Mouse (Mus musculus): ENCODE measurements around the gene Hist1h1d. TPM values are rescaled to one million over a fixed set of nuclear protein-coding genes. Genes with fewer than 3 reads are reported as not detected.

The Hist1h1d gene
- 1 to 10 TPM; 3.5 TPM for total RNA-seq (2021)
- long read RNA-seq, experiment 1 = 0 reads
- long read RNA-seq, experiment 2 = 0 reads

DNA sequence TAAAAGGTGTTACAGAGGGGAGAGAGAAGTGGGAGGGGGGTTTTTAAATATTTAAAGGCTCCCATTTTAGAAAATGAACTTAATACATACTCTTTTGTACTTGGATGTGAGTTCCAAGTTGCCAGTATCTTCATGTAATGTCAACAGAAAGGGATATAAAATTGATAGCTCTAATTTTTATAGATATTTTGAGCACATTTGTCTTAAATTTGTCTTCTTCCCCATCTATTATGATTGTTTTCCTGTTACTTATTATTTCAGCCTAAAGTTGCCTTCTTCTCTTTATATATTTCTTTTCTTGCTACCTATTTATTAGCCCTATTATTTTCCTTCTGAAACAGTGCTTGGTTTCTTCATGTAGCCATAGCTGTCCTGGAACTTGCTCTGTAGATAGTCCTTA lies at the start of gene Hist1h1d:
Gene Hist1h1d, plus strand, starts transcription at position 301 of the 400 bp plus-strand sequence.
- no peak for DNase-seq (ENCODE audit: extremely low spot score in 1 of 2, low spot score in 2 of 2)
- intact Hi-C loops (cut with DNase I) = no loop called here
- Histone ChIP-seq H3K4me3 (no peak within 1 kb of the TSS), H3K27ac (peak within 1 kb of the TSS; percentile 70; the same call in 1 of the 2 replicates)
- TF ChIP-seq CTCF (IDR thresholded peaks at IDR 0.05) = no peak

DNA sequence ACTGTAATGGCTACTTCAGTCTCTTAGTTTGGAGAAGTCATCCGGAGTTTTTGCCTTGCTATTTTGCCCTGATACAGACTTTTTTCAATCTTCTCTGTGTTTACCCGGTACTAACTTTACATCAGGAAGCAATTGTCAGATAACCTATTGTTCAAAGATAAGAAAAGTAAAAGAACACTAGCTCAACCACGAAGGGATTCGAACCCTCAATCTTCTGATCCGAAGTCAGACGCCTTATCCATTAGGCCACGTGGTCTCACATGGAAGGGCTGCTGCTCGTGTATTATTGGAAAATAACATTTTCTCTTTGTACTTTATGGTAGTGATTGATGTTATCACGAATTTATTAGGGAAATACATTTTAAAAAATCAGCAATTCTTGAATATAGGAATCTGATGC lies 49.3 kb upstream of the Hist1h1d start:
- Histone ChIP-seq H3K27ac (no peak overlapping the region), H3K4me3 (no peak overlapping the region)
- TF ChIP-seq CTCF (IDR thresholded peaks at IDR 0.05) = no peak
- peak; percentile 53 to 63 for DNase-seq (ENCODE audit: extremely low spot score in 1 of 2, low spot score in 2 of 2)
- intact Hi-C loops (cut with DNase I) = loop anchor here (5.0 kb wide), 1 partner anchor 51 kb away; no protein-coding TSS in a partner anchor

DNA sequence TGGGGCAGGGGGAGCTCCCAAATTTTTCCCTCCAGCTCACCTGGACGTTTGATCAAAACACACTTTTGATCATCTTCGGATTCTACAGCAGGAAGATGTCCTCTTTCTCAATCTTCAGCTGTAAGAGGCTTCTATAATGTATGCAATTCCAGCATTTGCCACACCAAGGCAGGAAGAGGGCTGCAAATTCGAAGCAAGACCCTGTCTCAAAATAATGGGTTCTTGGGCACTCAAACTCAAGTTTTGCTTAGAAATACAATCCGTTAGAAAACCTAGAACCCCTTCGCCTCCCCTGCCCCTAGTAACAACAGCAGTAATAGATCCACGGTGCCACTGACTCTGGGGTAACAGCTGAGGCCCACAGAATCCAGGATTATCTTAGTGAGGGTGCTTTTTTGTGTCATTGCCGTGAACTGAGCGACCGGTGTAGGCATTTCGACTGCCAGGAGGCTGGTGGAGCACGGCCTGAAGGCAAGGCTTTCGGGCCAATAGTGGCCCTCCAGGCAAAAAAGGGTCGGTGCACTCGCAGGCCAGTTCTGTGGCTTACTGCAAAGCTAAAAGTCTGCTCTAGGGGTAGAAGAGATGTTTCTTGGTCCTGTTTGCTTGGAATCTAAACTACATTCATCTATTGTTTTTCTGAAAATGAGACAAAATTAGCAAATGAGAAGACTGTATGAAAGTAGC lies 47.3 kb upstream of the Hist1h1d start:
- TF ChIP-seq CTCF (IDR thresholded peaks at IDR 0.05) = no peak; the same call in 1 of the 2 replicates
- no peak for DNase-seq (ENCODE audit: extremely low spot score in 1 of 2, low spot score in 2 of 2)
- Histone ChIP-seq H3K27ac (no peak overlapping the region), H3K4me3 (no peak overlapping the region)
- intact Hi-C loops (cut with DNase I) = no loop called here

DNA sequence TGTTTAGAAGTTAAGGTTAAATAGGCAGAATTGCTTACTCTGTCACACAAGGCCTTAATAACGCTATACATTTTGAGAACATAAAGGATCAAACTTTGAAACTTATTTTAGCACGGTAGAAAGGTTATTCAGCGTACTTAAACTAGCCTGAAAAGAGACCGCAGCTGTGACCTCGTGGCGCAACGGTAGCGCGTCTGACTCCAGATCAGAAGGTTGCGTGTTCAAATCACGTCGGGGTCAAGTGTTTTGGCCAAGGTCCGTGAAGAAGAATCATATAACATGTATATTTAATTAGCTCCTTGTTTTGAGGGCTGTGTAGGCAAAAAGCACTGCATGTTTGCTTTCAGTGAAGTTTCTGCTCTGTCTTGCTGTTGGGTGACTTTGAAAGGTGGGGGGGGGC lies 46.7 kb upstream of the Hist1h1d start:
- Histone ChIP-seq H3K4me3 (no peak overlapping the region), H3K27ac (no peak overlapping the region)
- intact Hi-C loops (cut with DNase I) = no loop called here
- TF ChIP-seq CTCF (IDR thresholded peaks at IDR 0.05) = no peak
- DNase-seq (ENCODE audit: extremely low spot score in 1 of 2, low spot score in 2 of 2) = no peak

DNA sequence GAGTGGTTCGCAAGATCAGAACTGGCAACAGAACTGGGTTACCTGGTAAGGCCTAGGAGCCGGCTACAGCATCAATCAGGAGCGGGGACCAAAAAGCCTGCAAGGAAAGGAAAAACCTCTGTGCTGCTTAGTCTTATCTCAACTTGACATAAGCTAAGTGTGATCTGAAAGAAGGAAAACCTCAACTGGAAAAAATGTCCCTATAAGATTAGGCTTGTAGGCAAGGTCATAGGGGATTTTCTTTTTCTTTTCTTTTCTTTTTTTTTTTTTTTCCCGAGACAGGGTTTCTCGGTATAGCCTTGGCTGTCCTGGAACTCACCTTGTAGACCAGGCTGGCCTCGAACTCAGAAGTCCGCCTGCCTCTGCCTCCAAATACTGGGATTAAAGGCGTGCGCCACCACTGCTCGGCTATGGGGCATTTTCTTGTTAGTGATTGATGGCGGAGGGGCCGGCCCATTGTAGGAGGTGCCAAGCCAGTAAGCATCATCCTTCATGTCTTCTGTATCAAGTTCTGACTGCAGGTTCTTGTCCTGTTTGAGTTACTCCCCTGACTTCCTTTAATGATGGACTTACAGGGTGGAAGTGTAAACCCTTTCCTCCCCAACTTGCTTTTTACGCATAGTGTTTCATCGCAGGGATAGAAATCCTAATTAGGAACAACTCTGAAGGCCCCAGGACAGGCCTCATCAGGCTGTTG lies 46.1 kb upstream of the Hist1h1d start:
- intact Hi-C loops (cut with DNase I) = no loop called here
- TF ChIP-seq CTCF (IDR thresholded peaks at IDR 0.05) = no peak
- DNase-seq (ENCODE audit: extremely low spot score in 1 of 2, low spot score in 2 of 2) = no peak
- H3K27ac ChIP-seq = no peak overlapping the region
- no peak overlapping the region for H3K4me3 ChIP-seq

DNA sequence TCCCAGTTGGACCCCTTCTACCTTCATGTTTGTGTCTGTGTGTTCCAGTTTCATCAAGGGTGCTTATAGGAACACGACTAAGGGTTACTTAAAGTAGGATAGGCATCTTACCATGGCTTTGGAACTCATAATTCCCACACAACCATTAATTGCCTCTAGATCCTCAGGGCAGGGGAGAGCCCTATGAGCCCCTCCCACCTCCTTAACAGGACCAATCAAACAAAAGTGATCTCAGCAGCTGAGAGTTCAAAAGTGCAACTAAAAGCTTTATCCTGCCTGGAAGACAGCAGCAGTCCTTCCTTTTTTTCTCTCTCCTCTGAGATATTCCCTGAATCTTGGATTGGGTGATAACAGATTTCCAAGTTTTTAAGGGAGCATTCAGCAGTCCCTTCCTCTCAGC lies 42.9 kb upstream of the Hist1h1d start:
- no peak for TF ChIP-seq CTCF (IDR thresholded peaks at IDR 0.05)
- intact Hi-C loops (cut with DNase I) = no loop called here
- DNase-seq (ENCODE audit: extremely low spot score in 1 of 2, low spot score in 2 of 2) = no peak
- no peak overlapping the region for H3K4me3 ChIP-seq
- no peak overlapping the region for H3K27ac ChIP-seq

DNA sequence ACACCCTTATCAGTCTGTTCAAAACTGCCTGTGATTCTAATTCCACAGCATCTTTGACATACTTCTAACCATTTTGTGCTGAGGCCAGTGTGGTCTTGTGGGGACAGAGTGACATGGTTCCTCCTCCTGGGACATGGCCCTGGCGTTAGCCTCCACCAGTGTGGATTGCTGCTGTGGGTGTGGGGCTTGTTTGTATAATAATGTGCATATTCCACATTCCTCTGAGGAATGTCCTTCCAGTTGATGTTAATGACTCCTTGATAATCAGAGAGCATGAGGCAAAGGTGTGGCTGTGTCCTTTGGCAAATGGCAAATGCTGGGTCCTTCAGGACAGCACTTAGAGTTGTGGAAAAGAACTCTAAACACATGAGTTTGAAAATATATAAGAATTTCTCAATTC lies 39.5 kb upstream of the Hist1h1d start:
- TF ChIP-seq CTCF (IDR thresholded peaks at IDR 0.05) = no peak
- no peak overlapping the region for H3K27ac ChIP-seq
- intact Hi-C loops (cut with DNase I) = no loop called here
- no peak for DNase-seq (ENCODE audit: extremely low spot score in 1 of 2, low spot score in 2 of 2)
- no peak overlapping the region for H3K4me3 ChIP-seq

DNA sequence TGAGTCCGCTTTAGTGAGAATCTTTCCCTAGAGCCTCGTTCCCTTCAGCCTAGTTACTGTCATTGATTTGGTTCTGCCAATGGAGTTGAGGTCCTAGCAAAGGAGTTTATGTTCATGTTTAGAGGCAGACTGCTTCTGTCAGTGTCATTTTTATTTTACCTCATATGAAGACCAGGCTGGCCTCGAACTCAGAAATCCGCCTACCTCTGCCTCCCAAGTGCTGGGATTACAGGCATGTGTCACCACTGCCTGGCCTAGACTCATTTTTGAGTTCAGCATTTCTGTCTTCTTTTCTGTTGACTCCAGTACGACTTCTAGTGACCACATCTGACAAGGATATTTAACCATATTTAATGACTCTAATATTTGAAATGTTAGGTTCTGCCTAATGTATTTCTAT lies 37.8 kb upstream of the Hist1h1d start:
- Histone ChIP-seq H3K4me3 (no peak overlapping the region), H3K27ac (no peak overlapping the region)
- no peak for TF ChIP-seq CTCF (IDR thresholded peaks at IDR 0.05)
- no peak for DNase-seq (ENCODE audit: extremely low spot score in 1 of 2, low spot score in 2 of 2)
- intact Hi-C loops (cut with DNase I) = loop anchor here (2.0 to 5.0 kb wide), 4 partner anchors 50 to 1488 kb away; partner anchors contain the start of gene Btn1a1

DNA sequence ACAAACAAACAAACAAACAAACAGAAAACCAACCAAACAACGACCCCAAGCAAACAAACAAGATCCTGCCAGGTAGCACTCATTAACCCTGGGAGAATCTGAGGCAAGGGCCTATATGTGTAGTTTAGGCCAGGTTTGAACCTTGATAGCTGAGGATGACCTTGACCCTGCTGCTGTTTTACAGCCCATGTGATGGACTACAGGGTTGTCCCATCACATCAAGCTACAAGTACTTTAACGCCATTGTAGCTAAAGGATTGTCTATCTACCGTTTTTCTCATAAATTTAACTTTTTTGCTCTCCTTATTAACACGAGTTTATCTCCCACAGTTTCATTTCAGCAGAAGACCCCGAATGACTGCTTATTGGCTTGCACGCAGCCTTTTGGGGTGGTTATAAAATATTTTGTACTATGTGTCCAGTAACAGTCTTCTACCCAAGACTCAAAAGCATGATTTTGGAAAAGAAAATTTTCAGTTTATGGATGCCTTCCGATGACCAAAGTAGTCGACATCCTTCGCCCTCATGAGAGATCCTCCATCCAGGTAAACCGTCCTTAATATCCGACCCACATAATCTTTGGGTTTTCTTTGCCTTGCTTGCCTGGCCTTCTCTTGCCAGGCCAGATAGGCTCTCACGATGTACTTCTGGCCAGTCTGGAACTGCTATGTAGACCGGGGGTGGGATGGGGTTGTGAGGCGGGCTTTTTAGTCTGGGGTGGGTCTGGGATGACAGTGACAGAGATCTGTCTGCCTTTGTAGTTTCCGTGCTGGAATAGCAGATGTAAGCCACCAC lies 37.0 kb upstream of the Hist1h1d start:
- intact Hi-C loops (cut with DNase I) = loop anchor here (2.0 to 5.0 kb wide), 5 partner anchors 15 to 1489 kb away; partner anchors contain the start of gene Btn1a1
- Histone ChIP-seq H3K27ac (no peak overlapping the region), H3K4me3 (peak overlapping the region; percentile 64)
- TF ChIP-seq CTCF (IDR thresholded peaks at IDR 0.05) = no peak
- DNase-seq (ENCODE audit: extremely low spot score in 1 of 2, low spot score in 2 of 2) = no peak

DNA sequence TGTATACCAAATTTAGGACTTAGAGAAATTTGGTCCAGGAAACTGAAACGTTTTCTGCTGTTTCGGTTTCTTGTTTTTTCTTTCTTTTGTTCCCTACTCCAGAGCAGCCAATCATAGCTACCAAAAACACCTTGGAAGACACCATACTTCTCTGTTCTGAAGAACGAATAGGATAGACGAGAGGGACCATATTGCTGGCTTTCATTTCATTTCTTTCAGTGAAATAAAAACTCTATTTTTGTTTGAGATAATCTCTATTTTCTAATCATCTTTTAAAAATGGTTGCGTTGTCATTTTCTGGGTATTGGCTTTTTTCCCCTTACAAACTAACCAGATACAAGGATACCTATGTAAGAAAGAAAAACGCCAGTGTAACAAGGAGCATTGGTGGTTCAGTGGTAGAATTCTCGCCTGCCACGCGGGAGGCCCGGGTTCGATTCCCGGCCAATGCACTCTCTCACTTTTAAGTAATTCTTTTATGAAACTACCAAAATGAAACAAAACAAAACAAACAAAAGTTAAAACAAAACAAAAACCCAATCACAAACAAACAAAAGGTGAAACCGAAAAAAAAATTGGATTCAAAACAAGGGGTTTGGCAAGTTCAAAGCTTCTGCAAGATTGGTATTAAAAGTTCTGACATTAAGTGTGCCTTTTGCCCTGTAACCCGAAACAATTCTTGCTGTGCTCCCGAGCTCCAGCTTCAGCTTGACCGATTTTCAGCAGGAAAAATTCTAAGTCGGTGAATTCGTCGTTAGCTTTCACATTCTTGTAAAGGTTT lies 36.0 kb upstream of the Hist1h1d start:
- Histone ChIP-seq H3K4me3 (peak overlapping the region; percentile 64), H3K27ac (peak overlapping the region; percentile 66)
- peak; percentile 71 to 74 for DNase-seq (ENCODE audit: extremely low spot score in 1 of 2, low spot score in 2 of 2)
- intact Hi-C loops (cut with DNase I) = loop anchor here (2.0 to 5.0 kb wide), 4 partner anchors 16 to 1490 kb away; no protein-coding TSS in a partner anchor
- TF ChIP-seq CTCF (IDR thresholded peaks at IDR 0.05) = no peak

Measured in left cerebral cortex, adult 2 months (tissue).